In genomic region chr9:30149481-30150468, GRCm38 (mm10) we compare ENCODE assay signal across 9 mouse cellular contexts.
DNase-seq lines count a peak whose midpoint lies in the region; ATAC-seq lines count a peak whose summit lies in the region.
"Had no signal": no experiment of that assay in that cellular context is flagged by ENCODE, and none has a peak within 500 bp of the region (broad histone marks: within the 10 kb centered on the region; RNA-seq: fewer than 3 reads in every experiment).

No protein-coding gene starts in this region.

- H3K36me3 ChIP-seq in midbrain, embryonic 11.5 days (ENCODE audit: control insufficient read depth, insufficient read depth, low read length) = no peaks in the 10 kb centered on the region
- H3K36me3 ChIP-seq in midbrain, embryonic 10.5 days = no peaks in the 10 kb centered on the region
- no peaks in the 10 kb centered on the region for H3K36me3 ChIP-seq in liver, embryonic 11.5 days (ENCODE audit: control insufficient read depth, insufficient read depth, low read length)

- no peak overlapping the region for H3K27ac ChIP-seq in midbrain, embryonic 11.5 days (ENCODE audit: low read depth, low read length)
- no peak overlapping the region for H3K27ac ChIP-seq in midbrain, embryonic 10.5 days (replicated peaks)
- H3K27ac ChIP-seq in liver, embryonic 11.5 days (ENCODE audit: low read depth, low read length) = no peak overlapping the region

- no peak for ATAC-seq in midbrain, embryonic 11.5 days (ENCODE audit: low FRiP score)
- ATAC-seq in liver, embryonic 11.5 days (replicated peaks; ENCODE audit: low FRiP score) = no peak

- H3K4me2 ChIP-seq in midbrain, embryonic 11.5 days = no peak overlapping the region
- no peak overlapping the region for H3K4me2 ChIP-seq in liver, embryonic 11.5 days

- no peaks in the 10 kb centered on the region for H3K27me3 ChIP-seq in midbrain, embryonic 11.5 days (ENCODE audit: control insufficient read depth, insufficient read depth, low read length)
- no peaks in the 10 kb centered on the region for H3K27me3 ChIP-seq in midbrain, embryonic 10.5 days (ENCODE audit: low read depth, poor library complexity, severe bottlenecking)
- H3K27me3 ChIP-seq in liver, embryonic 11.5 days (replicated peaks; ENCODE audit: control insufficient read depth, insufficient read depth, low read length) = no peaks in the 10 kb centered on the region

- whole genome bisulfite sequencing in midbrain, embryonic 11.5 days = 61% methylated on average over 17 of the region's 17 CpGs
- WGBS in midbrain, embryonic 10.5 days = 64% methylated on average over 17 of the region's 17 CpGs
- WGBS in liver, embryonic 11.5 days = 45% methylated on average over 17 of the region's 17 CpGs

- no peak overlapping the region for H3K9ac ChIP-seq in midbrain, embryonic 11.5 days (ENCODE audit: low read length)
- no peak overlapping the region for H3K9ac ChIP-seq in liver, embryonic 11.5 days (ENCODE audit: low read depth, low read length)

- no peak overlapping the region for H3K4me3 ChIP-seq in midbrain, embryonic 11.5 days (ENCODE audit: low read depth, low read length)
- H3K4me3 ChIP-seq in midbrain, embryonic 10.5 days = no peak overlapping the region
- no peak overlapping the region for H3K4me3 ChIP-seq in liver, embryonic 11.5 days (ENCODE audit: low read depth, low read length)

- no peaks in the 10 kb centered on the region for H3K4me1 ChIP-seq in midbrain, embryonic 11.5 days (ENCODE audit: control insufficient read depth, insufficient read depth, low read length)
- H3K4me1 ChIP-seq in midbrain, embryonic 10.5 days = peaks cover 4% of the 10 kb centered on the region; the same call in 1 of the 2 replicates
- H3K4me1 ChIP-seq in liver, embryonic 11.5 days (replicated peaks; ENCODE audit: control insufficient read depth, insufficient read depth, low read length) = no peaks in the 10 kb centered on the region

- peak; percentile 83 to 84 for DNase-seq in cerebellum, postnatal 10 days
- DNase-seq in cerebellum, postnatal 25 days = no peak
- peak; percentile 84 for DNase-seq in midbrain, embryonic 11.5 days (ENCODE audit: low spot score, missing footprints)
- DNase-seq in midbrain, embryonic 10.5 days (ENCODE audit: low spot score) = no peak
- DNase-seq in left cerebral cortex, adult 18-20 months (ENCODE audit: low spot score in 2 of 2) = peak; percentile 45 to 58
- peak; percentile 19 for DNase-seq in right cerebral cortex, postnatal 14 days
- DNase-seq in liver, embryonic 11.5 days (ENCODE audit: low spot score) = no peak
- no peak for DNase-seq in spleen, postnatal 14 days (ENCODE audit: low spot score in 2 of 2)
- DNase-seq: cerebellum, adult 11 months had no signal

- no peaks in the 10 kb centered on the region for H3K9me3 ChIP-seq in midbrain, embryonic 11.5 days (ENCODE audit: control insufficient read depth, low read length)
- H3K9me3 ChIP-seq in midbrain, embryonic 10.5 days (replicated peaks) = no peaks in the 10 kb centered on the region
- H3K9me3 ChIP-seq in liver, embryonic 11.5 days (ENCODE audit: control insufficient read depth, low read length) = no peaks in the 10 kb centered on the region

Comparison
In these comparisons a context has a peak if more than half of its experiments do, and no peak if none do; other contexts are left out.
1. DNase-seq: peak in cerebellum, postnatal 10 days (2 of 2), midbrain, embryonic 11.5 days (single experiment), left cerebral cortex, adult 18-20 months (2 of 2) and right cerebral cortex, postnatal 14 days (single experiment); none in cerebellum, postnatal 25 days (0 of 2), midbrain, embryonic 10.5 days (single experiment), liver, embryonic 11.5 days (single experiment) and spleen, postnatal 14 days (0 of 2).